Mouse (Mus musculus) thymus, postnatal 25 days (tissue): Measurements from ENCODE around the gene Supt20.

Experiments used
- DNase-seq: peaks from one replicate; pipeline ENCODE4 v3.0.0; 2022

Supt20 gene

DNA sequence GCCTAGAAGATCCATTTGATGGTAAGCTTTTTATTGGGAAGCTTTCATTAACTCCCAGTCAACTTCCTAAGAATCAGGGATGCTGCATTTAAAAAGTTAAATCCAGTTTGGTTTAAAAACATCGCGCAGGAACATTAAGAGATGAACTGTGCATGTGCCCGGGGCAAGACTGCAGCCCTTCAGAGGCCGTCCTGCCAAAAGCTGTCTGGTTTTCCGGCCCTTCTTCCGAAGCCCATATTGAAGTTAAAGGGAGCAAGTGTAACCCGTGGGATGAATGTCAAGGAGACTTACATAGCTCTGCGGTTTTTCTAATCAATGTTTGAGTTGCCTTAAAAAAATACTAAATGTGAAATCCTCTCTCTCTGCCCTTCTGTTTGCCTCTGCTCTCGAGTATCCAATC, 66.6 kb downstream of the Supt20 start:
- no peak for DNase-seq

DNA sequence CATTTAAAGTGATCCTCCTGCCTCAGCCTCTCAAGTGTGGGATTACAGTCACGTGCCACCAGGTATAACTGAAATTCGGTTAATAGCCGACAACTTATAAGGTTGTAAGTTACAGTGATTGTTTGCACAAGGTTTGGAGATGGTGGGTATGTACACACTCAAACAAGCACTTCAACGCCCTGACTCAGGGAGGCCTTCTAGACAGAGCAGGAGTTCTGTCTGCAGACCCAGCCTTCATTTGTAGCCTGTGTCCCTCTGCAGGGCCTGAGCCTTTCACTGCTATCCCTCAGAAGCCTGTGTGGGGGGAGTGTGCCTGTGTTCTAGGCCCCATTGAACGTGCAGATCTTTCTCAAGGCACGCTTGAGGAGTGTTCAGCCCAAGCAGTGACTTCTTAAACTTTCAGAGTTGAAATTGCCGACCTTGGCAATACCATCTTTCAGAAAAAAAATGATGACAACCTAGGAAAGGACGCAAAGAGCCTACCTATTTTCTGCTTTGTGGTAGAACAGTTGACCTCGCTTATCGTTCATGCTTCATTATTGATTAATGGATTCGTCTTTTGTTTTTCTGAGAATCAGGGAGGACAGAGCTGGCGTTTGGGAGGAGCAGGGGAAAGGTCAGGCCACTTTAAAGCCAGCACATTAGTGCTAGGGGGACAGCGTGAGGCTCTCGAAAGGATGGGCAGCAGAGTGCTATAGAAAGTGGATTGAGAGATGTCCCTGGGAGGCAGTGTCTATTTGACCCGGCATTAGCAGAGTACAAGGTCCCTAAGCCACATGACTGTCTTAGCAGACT, 67.9 kb downstream of the Supt20 start:
- DNase-seq: no peak

DNA sequence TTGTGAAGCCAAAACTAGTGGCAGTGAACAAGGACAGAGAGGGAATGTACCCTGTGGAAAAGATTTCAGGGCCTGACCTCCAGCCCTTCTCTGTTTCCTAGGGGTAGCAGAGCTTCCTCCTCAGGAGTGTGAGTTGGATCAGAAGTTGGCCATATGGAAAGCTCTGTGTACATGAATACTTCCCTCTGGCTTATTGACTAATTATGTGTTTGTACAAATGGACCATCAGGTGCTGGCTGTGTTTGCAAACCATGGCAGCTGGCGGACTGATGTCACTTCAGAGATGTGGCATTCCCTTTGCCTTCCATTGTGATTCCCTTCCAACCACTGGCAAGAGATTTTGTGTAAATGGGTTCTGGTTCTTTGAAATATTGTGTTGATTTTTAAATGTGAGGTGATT, 68.7 kb downstream of the Supt20 start:
- DNase-seq: no peak

DNA sequence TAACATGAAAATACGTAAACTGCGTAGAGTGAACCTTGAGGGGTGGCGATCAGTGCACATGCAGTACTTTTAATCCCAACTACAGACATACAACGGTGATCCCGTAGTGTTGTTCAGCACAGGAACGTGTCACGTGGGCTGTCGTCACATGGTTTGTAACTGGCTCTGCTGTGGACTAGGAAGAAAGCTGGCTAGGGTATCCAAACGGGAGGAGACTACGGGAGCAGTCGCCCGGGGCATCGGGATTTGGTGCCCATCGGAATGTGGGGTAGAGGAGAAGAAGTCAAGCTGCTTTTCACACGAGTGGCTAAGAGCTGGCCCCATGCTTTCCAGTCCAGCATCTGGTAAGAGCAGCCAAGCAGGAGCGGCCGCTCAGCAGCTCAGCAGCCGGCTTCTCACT, 71.8 kb downstream of the Supt20 start:
- no peak for DNase-seq

DNA sequence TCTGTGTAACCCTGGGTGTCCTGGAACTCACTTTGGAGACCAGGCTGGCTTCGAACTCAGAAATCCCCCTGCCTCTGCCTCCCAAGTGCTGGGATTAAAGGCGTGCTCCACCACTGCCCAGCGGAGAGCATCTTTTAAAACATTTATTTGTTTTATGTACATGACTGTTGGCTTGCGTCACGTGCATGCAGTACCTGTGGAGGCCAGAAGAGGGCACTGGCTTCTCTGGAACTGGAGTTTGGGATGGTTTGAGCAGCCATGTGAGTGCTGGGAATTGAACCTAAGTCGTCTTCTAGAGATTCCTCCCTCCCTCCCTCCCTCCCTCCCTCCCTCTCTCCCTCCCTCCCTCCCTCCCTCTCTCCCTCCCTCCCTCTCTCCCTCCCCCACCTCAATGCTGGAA, 72.9 kb downstream of the Supt20 start:
- DNase-seq: peak; percentile 20

DNA sequence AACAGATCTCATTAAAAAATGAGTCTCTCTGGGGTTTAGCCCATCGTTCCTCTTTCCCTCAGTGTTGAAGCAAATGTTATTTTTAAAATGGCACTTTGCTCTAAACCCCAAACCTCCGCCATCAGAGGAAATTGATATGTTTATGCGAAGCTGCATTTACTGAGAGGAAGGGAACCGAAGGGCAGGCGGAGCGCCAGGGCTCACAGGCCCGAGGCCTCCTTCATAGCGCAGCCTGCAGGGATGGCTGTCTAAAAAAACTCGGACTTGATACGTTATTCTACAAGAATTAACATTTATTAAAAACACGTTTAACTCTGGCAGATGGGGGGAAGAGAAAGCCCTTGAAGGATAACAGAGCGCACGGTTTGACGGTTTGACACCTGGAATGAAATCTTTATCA, 73.4 kb downstream of the Supt20 start:
- DNase-seq: no peak

DNA sequence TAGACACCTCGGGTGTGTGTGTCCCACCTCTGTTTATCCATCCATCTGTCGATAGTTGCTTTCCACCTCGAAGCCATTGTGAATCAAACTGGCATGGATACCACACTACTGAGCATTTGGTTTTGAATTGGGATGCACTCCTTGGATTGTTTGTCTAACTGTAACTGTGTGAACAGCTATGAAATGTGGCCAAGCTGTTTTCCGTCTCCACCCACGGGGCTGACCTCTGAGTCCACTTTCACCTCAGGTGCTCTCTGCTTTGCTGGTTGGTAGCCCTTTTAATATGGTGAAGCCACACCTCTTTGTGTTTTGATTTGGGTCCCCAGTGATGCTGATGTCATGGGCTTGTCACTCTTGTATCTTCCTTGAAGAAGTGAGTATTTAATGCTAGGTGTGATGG, 74.2 kb downstream of the Supt20 start:
- DNase-seq: no peak

DNA sequence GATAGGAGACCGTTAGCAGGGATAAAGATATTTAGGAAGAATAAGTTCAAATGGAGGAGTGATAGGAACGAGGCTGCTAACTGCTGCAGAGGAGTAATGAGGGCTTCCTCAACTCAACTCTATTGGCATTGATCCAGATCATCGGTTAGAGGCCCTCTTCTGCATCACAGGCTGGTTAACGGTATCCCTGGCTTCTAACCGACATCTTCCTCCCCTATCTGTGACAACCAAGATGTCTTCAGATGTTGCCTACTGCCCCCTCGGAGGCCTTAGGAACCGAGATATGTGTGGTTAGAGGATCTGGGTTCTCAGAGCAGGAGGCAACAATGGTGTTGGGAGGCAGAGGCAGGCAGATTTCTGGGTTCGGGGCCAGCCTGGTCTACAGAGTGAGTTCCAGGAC, 76.0 kb downstream of the Supt20 start:
- DNase-seq: no peak

DNA sequence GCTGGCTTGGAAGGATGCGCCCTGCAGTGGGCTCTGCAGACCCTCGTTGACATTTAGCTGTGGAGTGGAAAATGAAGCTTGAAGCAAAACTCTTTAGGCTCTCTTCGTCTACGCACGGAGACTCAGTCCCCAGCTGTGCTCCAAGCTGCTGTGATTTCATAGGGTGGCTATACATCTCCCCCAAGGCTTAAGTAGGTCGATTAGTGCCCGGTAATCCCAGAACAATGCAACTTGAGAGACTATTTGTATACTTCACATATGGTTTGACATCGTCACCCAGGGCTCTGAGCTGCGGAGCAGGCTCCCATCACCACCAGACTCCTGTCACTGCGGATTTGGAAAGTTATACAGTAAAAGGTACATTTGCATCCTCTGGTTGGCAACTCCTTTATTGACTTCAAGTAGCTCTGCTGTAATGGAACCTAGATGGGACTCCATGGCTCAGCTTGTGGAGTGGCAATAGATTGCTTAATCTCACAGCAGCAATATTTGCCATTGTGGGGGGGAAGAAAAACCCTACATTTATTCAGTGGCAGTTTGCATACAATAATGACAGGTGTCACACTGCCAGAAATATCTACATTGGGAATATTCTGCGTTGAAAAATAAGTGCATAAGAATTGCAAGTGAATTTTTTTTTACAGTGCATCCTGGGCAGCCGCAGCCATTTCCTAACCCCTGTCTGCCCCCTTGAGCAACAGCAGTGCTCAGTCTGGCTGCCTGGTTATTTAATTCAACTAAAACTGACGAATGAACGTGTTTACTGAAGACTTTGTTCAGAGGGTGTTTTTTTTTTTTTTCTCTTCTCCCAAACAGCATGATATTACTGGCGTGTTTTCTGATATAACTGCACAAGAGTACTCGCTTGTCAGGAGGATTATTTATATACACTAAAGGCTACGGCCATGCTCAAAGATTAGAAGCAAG, 77.0 kb downstream of the Supt20 start:
- no peak for DNase-seq

DNA sequence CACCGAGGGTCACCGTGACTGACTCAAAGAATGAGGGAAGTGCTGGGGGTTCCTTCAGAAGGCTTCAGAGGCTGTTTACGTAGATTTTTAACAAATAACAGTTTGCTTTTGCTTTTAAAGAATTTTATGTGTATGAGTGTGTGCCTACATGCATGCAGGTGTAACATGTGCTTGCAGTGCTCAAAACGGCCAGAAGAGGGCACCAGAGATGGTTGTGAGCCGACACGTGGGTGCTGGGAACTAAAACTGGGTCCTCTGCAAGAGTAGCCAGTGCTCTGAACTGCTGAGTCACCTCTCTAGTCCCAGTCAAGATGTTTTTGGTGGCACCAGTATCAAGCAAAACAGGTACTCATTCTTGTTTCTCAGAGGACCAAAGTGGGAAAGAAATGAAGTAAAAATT, 81.0 kb downstream of the Supt20 start:
- DNase-seq: no peak

DNA sequence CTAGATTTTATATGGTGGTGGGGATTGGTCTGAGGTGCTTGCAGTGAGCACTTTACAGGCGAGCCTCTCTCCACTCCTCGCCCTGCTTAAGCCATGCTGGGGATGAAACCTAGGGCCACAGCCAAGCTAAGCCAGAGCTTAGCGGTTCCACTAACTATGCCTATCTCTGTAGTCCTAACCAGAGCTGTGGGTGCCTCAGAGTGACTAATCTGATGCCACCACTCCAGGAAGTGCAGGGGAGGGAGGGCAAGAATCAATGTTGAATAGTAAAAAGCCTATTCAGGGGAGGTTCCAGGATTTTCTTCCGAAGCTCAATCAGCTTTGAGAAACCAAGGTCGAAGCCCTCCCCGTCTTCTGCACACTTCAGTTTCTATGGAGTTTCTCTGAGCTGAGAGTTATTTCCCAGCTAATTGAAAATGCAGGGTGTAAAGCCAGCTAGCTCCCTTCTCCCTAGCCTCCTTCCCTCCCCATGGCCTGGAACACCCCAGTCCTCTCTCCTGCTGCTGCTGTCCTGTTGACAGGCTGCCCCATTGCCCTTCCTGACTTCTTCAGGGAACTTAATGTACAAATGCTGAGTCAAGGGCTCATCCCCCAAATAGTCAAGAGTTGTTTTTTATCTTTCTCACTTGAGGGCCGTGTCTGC, 83.5 kb downstream of the Supt20 start:
- no peak for DNase-seq
